Mouse (Mus musculus) embryonic fibroblast, embryonic 13.5 days (primary cell): ENCODE data around the gene Ptprq.

ENCODE experiments used
- CTCF ChIP-seq: IDR thresholded peaks from 2 replicates; pipeline ENCODE4 v1.5.1; 2011; ENCODE audit warnings: mild to moderate bottlenecking, control low read depth, low read length, moderate library complexity, borderline replicate concordance; ENCODE audit not compliant: insufficient read depth
- POLR2A ChIP-seq: IDR thresholded peaks from 2 replicates; pipeline ENCODE4 v1.6.1; 2011; ENCODE audit warnings: low read depth, mild to moderate bottlenecking, control low read depth, low read length, moderate library complexity

DNA sequence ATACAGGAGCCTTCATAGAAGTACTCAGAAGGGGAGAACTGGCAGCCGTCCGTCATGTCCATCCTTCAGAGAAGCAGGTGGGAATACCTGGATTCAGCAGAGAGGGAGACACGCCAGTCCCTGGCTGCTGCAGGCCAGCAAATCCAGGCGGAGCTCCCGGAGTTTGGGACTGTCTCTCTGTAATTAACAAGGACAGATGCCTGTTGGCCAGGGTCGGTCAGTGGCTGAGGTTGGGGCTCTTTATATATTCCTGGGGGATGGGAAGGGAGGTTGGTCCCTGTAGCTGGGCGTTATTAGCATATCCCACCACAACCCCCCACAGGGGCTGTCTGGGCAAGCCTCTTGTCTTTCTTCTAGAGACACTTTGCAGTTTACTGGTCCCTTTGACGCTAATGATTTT is 234.0 kb downstream of the Ptprq start, which contains the start of gene Myf5:
- no peak for TF ChIP-seq CTCF
- TF ChIP-seq POLR2A = no peak
